Mouse (Mus musculus): ENCODE results near the gene Pcdh19.

- no peak for TF ChIP-seq CTCF (IDR thresholded peaks at IDR 0.05; ENCODE audit: insufficient read depth, low read length)
- TF ChIP-seq POLR2A (IDR thresholded peaks at IDR 0.05; ENCODE audit: borderline replicate concordance, extremely low read depth, low read depth, low read length), result no peak
Measured at GRCm38 (mm10) chrX:133693037-133693760, 4.4 kb upstream of the Pcdh19 start.

Measured in lung, adult 2 months (tissue).